34 mouse cellular contexts compared by ENCODE assay signal in genomic region chr7:81108226-81108625, GRCm38 (mm10). TPM values are rescaled to one million over a fixed set of nuclear protein-coding genes. Genes with fewer than 3 reads are reported as not detected.
"Had no signal": no experiment of that assay in that cellular context is flagged by ENCODE, and none has a peak within 500 bp of the region (broad histone marks: within the 10 kb centered on the region; RNA-seq: fewer than 3 reads in every experiment).

No protein-coding gene starts in this region.

- ATAC-seq: liver, embryonic 12.5 days; liver, postnatal 0 days; lung, postnatal 0 days; midbrain, embryonic 13.5 days; midbrain, embryonic 15.5 days; midbrain, embryonic 16.5 days had no signal

- H3K4me3 ChIP-seq: left cerebral cortex, adult 2 months; limb, embryonic 10.5 days; limb, embryonic 12.5 days; limb, embryonic 13.5 days; limb, embryonic 15.5 days; liver, embryonic 12.5 days; liver, embryonic 13.5 days; liver, embryonic 15.5 days; lung, embryonic 15.5 days; megakaryocyte, embryonic 14.5 days; midbrain, embryonic 12.5 days; midbrain, embryonic 13.5 days; midbrain, embryonic 15.5 days; myocyte; neural tube, embryonic 12.5 days had no signal

- DNase-seq: left cerebral cortex, postnatal 4 days; liver; liver, embryonic 13.5 days; liver, postnatal 0 days; lung, adult 18-20 months; lung, adult 2 months; lung, embryonic 14.5 days; lung, postnatal 10 days; lung, postnatal 14 days; lung, postnatal 36 days; lung, postnatal 4 days; midbrain, embryonic 14.5 days had no signal

- H3K27ac ChIP-seq: left cerebral cortex, adult 2 months; limb, embryonic 10.5 days; limb, embryonic 12.5 days; limb, embryonic 13.5 days; limb, embryonic 15.5 days; liver, embryonic 12.5 days; liver, embryonic 13.5 days; liver, embryonic 14.5 days; liver, embryonic 15.5 days; lung, embryonic 15.5 days; macrophage; midbrain, embryonic 12.5 days; midbrain, embryonic 13.5 days; midbrain, embryonic 15.5 days; neural tube, embryonic 12.5 days had no signal

- H3K36me3 ChIP-seq: limb, embryonic 10.5 days; limb, embryonic 12.5 days; limb, embryonic 13.5 days; limb, embryonic 15.5 days; liver, embryonic 12.5 days; liver, embryonic 13.5 days; liver, embryonic 15.5 days; lung, embryonic 15.5 days; midbrain, embryonic 12.5 days; midbrain, embryonic 13.5 days; midbrain, embryonic 15.5 days; neural tube, embryonic 12.5 days had no signal

- H3K27me3 ChIP-seq: limb, embryonic 12.5 days; limb, embryonic 13.5 days; limb, embryonic 15.5 days; liver, embryonic 12.5 days; liver, embryonic 15.5 days; lung, embryonic 15.5 days; midbrain, embryonic 12.5 days; midbrain, embryonic 13.5 days; midbrain, embryonic 15.5 days; neural tube, embryonic 12.5 days had no signal

- H3K4me1 ChIP-seq: limb, embryonic 12.5 days; midbrain, embryonic 12.5 days; midbrain, embryonic 15.5 days; neural tube, embryonic 12.5 days had no signal

- H3K4me2 ChIP-seq: limb, embryonic 12.5 days; limb, embryonic 13.5 days; limb, embryonic 15.5 days; liver, embryonic 11.5 days; liver, embryonic 12.5 days; liver, embryonic 13.5 days; liver, embryonic 15.5 days; lung, embryonic 14.5 days; lung, embryonic 15.5 days; midbrain, embryonic 12.5 days; midbrain, embryonic 13.5 days; midbrain, embryonic 15.5 days; neural tube, embryonic 12.5 days had no signal

- H3K9me3 ChIP-seq: limb, embryonic 10.5 days; limb, embryonic 12.5 days; limb, embryonic 13.5 days; limb, embryonic 15.5 days; liver, embryonic 12.5 days; liver, embryonic 13.5 days; liver, embryonic 15.5 days; lung, embryonic 15.5 days; megakaryocyte, embryonic 14.5 days; midbrain, embryonic 12.5 days; midbrain, embryonic 13.5 days; midbrain, embryonic 15.5 days; neural tube, embryonic 12.5 days had no signal

- H3K9ac ChIP-seq: limb, embryonic 12.5 days; limb, embryonic 13.5 days; limb, embryonic 15.5 days; liver, embryonic 12.5 days; liver, embryonic 13.5 days; liver, embryonic 14.5 days; liver, embryonic 15.5 days; liver, postnatal 0 days; lung, embryonic 14.5 days; lung, embryonic 15.5 days; midbrain, embryonic 12.5 days; midbrain, embryonic 13.5 days; midbrain, embryonic 15.5 days; neural tube, embryonic 12.5 days had no signal

RNA-seq across cellular contexts. Expression of gene Slc28a1, which starts 6.4 kb away (rescaled TPM):
- polyA plus RNA-seq: limb, embryonic 10.5 days; limb, embryonic 12.5 days; lung, embryonic 14.5 days; lung, embryonic 15.5 days; lung, embryonic 16.5 days; macrophage; midbrain, embryonic 12.5 days; midbrain, embryonic 13.5 days; midbrain, embryonic 14.5 days; midbrain, embryonic 15.5 days; midbrain, embryonic 16.5 days; myocyte; neural tube, embryonic 11.5 days; neural tube, embryonic 12.5 days had no signal

RNA-seq across cellular contexts. Expression of gene Alpk3, which starts 50.8 kb away (rescaled TPM):
- polyA plus RNA-seq: liver, adult 2 months had no signal
